Mouse (Mus musculus): Measurements from ENCODE around the gene B4galnt1. TPM values are rescaled to one million over a fixed set of nuclear protein-coding genes. Genes with fewer than 3 reads are reported as not detected.

Gene B4galnt1
- polyA plus RNA-seq, 1 experiment from 2014 or later, result 3.5 TPM

DNA sequence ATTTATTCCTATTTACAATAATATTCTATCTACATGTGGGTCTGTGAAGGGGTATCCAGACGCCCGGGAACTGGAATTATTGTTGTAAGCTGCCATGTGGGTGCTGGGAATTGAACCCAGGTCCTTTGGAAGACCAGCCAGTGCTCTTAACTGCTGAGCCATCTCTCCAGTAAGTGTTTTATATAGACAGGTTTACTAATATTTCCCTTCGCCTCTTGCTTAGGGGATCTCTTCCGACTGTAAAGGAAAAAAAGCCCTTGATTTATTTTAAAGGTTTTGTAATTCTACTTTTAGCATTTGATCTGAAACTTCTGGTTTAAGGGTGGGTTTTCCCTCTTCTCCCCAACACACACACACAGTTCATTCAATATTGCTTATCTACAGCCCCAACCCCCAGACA is 835 bp upstream of the B4galnt1 start:
- no peak overlapping the region for H3K4me2 ChIP-seq (ENCODE audit: low read depth, low read length)

DNA sequence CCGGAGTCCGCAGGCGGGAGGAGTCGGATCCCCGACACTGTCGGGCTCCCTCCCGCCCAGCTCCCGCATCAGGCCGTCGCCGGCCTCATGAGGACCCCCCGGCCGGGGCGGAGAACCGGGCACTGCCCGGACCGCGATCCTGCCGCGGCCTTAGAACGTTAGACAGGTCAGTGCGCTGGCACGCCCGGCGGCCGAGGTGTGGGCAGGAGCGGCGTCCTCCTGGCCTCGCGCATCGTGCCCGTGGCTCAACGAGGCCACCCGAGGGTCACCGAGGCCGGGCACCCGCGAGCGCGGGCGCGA is 279 bp downstream of the B4galnt1 start:
- peaks cover 21% of the 10 kb centered on the region for H3K4me1 ChIP-seq (replicated peaks; ENCODE audit: control insufficient read depth, insufficient read depth, low read length)
- no peaks in the 10 kb centered on the region for H3K9me3 ChIP-seq (ENCODE audit: control insufficient read depth, low read length)
- H3K9ac ChIP-seq (ENCODE audit: low read length), result peak overlapping the region; percentile 67
- H3K4me3 ChIP-seq (ENCODE audit: low read length), result peak overlapping the region; percentile 62
- peak; percentile 53 for ATAC-seq (ENCODE audit: low read depth)
- H3K4me2 ChIP-seq (ENCODE audit: low read depth, low read length), result peak overlapping the region; percentile 100
- 0% methylated on average over 36 of the region's 42 CpGs for WGBS
- H3K27ac ChIP-seq (ENCODE audit: low read length), result 0 out of 2 replicates have a peak overlapping the region, but pooled peaks have one; percentile 27
- H3K27me3 ChIP-seq (ENCODE audit: control insufficient read depth, insufficient read depth, low read depth, low read length), result peaks cover 56% of the 10 kb centered on the region
- H3K36me3 ChIP-seq (ENCODE audit: control insufficient read depth, insufficient read depth, low read length), result no peaks in the 10 kb centered on the region

More for the DNA sequence above, 835 bp upstream of the B4galnt1 start:
- no peaks in the 10 kb centered on the region for H3K9me3 ChIP-seq (ENCODE audit: control insufficient read depth, low read length)
- peaks cover 17% of the 10 kb centered on the region for H3K4me1 ChIP-seq (replicated peaks; ENCODE audit: control insufficient read depth, insufficient read depth, low read length)
- no peak overlapping the region for H3K9ac ChIP-seq (ENCODE audit: low read length)
- WGBS, result 86% methylated on average over 4 of the region's 4 CpGs
- H3K27ac ChIP-seq (ENCODE audit: low read length), result no peak overlapping the region
- H3K4me3 ChIP-seq (ENCODE audit: low read length), result no peak overlapping the region
- ATAC-seq (ENCODE audit: low read depth), result no peak
- H3K36me3 ChIP-seq (ENCODE audit: control insufficient read depth, insufficient read depth, low read length), result no peaks in the 10 kb centered on the region
- peaks cover 45% of the 10 kb centered on the region for H3K27me3 ChIP-seq (ENCODE audit: control insufficient read depth, insufficient read depth, low read depth, low read length)

- Histone ChIP-seq H3K4me2 (ENCODE audit: low read depth, low read length) (peak overlapping the region; percentile 100), H3K9me3 (ENCODE audit: control insufficient read depth, low read length) (no peaks in the 10 kb centered on the region), H3K9ac (ENCODE audit: low read length) (peak overlapping the region; percentile 67), H3K4me1 (replicated peaks; ENCODE audit: control insufficient read depth, insufficient read depth, low read length) (peaks cover 26% of the 10 kb centered on the region), H3K36me3 (ENCODE audit: control insufficient read depth, insufficient read depth, low read length) (no peaks in the 10 kb centered on the region), H3K27ac (ENCODE audit: low read length) (no peak overlapping the region), H3K27me3 (ENCODE audit: control insufficient read depth, insufficient read depth, low read depth, low read length) (peaks cover 61% of the 10 kb centered on the region), H3K4me3 (ENCODE audit: low read length) (peak overlapping the region; percentile 62)
- under 1% methylated on average over 51 of the region's 56 CpGs for WGBS
- peak; percentile 32 for ATAC-seq (ENCODE audit: low read depth)
Measured at GRCm38 (mm10) chr10:127165654-127166403, 804 bp downstream of the B4galnt1 start.

DNA sequence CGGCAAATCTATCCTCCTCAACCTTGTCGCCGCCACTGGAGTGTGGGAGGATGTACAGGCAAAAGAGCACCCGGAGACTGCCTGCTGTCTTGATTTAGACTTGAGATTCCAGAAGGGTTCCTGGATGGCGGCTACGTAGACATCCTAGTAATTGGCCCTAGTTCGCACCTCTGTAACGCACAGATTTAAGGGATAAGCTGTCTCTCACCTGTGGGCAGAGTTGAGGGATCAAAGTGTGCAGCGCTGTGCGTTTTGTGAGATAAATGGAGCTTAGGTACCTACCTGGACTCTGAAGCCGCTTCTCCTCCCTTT is 1.3 kb downstream of the B4galnt1 start:
- Histone ChIP-seq H3K27me3 (ENCODE audit: control insufficient read depth, insufficient read depth, low read depth, low read length) (peaks cover 62% of the 10 kb centered on the region), H3K4me1 (replicated peaks; ENCODE audit: control insufficient read depth, insufficient read depth, low read length) (peaks cover 26% of the 10 kb centered on the region), H3K9ac (ENCODE audit: low read length) (peak overlapping the region; percentile 67), H3K27ac (ENCODE audit: low read length) (no peak overlapping the region), H3K9me3 (ENCODE audit: control insufficient read depth, low read length) (no peaks in the 10 kb centered on the region), H3K4me3 (ENCODE audit: low read length) (peak overlapping the region; percentile 62), H3K36me3 (ENCODE audit: control insufficient read depth, insufficient read depth, low read length) (no peaks in the 10 kb centered on the region), H3K4me2 (ENCODE audit: low read depth, low read length) (peak overlapping the region; percentile 100)
- WGBS, result 4% methylated on average over 11 of the region's 11 CpGs
- ATAC-seq (ENCODE audit: low read depth), result no peak

DNA sequence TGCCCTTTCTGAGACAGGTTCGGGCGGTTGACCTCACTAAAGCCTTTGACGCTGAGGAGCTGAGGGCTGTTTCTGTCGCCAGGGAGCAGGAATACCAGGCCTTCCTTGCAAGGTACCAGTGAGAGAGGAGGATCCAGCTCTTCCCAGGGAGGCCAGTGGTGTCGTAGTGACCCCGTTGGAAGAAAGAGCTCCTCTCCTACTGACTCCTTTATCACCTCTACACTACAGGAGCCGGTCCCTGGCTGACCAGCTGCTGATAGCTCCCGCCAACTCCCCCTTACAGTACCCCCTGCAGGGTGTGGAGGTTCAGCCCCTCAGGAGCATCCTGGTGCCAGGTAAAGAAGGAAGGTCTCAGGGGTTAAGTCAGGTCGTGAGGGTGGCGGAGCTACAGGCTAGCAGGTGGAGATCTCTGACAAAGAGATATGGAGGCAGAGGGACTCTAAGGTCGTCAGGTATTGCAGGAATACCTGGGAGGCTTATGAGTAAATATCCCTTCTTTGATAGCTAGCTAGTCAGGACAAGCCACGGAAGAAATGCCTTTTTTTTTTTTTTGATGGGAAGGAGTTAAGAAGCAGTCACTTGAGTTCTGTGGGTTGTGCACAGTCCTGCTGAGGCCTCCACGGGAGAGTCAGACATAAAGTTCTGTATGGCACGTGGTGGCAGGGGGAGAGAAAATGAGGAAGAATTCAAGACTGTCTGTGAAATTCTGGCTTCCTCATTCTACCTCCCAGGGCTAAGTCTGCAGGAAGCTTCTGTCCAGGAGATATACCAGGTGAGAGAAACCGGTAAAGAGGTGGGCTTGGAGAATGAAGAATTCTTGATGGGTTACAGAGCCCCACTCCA is 2.0 kb downstream of the B4galnt1 start:
- H3K9ac ChIP-seq (ENCODE audit: low read length), result no peak overlapping the region
- H3K4me2 ChIP-seq (ENCODE audit: low read depth, low read length), result no peak overlapping the region
- ATAC-seq (ENCODE audit: low read depth), result no peak
- H3K27me3 ChIP-seq (ENCODE audit: control insufficient read depth, insufficient read depth, low read depth, low read length), result peaks cover 66% of the 10 kb centered on the region
- H3K4me1 ChIP-seq (replicated peaks; ENCODE audit: control insufficient read depth, insufficient read depth, low read length), result peaks cover 26% of the 10 kb centered on the region
- 24% methylated on average over 15 of the region's 15 CpGs for WGBS
- H3K9me3 ChIP-seq (ENCODE audit: control insufficient read depth, low read length), result no peaks in the 10 kb centered on the region
- H3K4me3 ChIP-seq (ENCODE audit: low read length), result peak overlapping the region; percentile 62
- no peak overlapping the region for H3K27ac ChIP-seq (ENCODE audit: low read length)
- no peaks in the 10 kb centered on the region for H3K36me3 ChIP-seq (ENCODE audit: control insufficient read depth, insufficient read depth, low read length)

DNA sequence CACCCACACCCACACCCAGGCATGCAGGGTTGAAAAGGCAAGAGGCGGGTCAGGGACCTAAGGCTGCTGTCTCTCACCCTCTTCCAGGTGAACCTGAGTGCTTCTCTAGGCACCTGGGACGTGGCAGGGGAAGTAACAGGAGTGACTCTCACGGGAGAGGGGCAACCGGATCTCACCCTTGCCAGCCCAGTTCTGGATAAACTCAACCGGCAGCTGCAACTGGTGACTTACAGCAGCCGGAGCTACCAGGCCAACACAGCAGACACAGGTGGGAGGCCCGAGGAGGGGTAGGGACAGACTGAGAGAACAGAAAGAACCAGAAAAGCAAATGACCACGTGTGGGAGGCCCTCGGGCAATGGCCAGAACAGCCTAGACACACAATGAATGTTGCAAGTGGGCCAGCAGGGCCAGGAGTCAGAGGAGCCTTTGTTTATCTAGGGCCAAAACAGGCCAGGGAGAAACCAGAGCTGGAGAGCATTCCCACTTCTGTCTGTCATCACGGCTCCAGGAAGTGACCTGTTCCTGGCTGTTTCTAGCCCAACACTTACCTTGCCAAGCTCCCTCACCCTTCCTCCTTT is 2.7 kb downstream of the B4galnt1 start:
- peaks cover 26% of the 10 kb centered on the region for H3K4me1 ChIP-seq (replicated peaks; ENCODE audit: control insufficient read depth, insufficient read depth, low read length)
- no peaks in the 10 kb centered on the region for H3K36me3 ChIP-seq (ENCODE audit: control insufficient read depth, insufficient read depth, low read length)
- no peak for ATAC-seq (ENCODE audit: low read depth)
- H3K4me3 ChIP-seq (ENCODE audit: low read length), result no peak overlapping the region
- no peaks in the 10 kb centered on the region for H3K9me3 ChIP-seq (ENCODE audit: control insufficient read depth, low read length)
- no peak overlapping the region for H3K27ac ChIP-seq (ENCODE audit: low read length)
- H3K9ac ChIP-seq (ENCODE audit: low read length), result no peak overlapping the region
- peaks cover 67% of the 10 kb centered on the region for H3K27me3 ChIP-seq (ENCODE audit: control insufficient read depth, insufficient read depth, low read depth, low read length)
- 24% methylated on average over 10 of the region's 10 CpGs for WGBS
- H3K4me2 ChIP-seq (ENCODE audit: low read depth, low read length), result no peak overlapping the region

DNA sequence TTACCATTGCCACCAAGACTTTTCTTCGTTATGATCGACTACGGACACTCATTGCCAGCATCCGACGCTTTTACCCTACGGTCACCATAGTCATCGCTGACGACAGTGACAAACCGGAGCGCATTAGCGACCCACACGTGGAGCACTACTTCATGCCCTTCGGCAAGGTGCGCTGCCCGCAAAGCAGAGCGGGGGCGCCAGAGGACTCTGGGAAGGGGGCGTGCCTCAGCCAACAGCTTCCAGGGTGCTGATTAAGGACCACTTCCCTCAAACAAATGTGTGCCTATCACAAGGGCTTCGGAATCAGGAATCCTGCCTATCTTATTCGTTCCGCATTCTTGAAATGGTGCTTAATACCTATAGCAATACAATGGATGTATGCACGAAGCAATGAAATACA is 5.0 kb downstream of the B4galnt1 start:
- H3K4me3 ChIP-seq (ENCODE audit: low read length), result peak overlapping the region; percentile 47
- H3K9ac ChIP-seq (ENCODE audit: low read length), result no peak overlapping the region
- peaks cover 24% of the 10 kb centered on the region for H3K4me1 ChIP-seq (replicated peaks; ENCODE audit: control insufficient read depth, insufficient read depth, low read length)
- peak overlapping the region; percentile 67 for H3K4me2 ChIP-seq (ENCODE audit: low read depth, low read length)
- no peak overlapping the region for H3K27ac ChIP-seq (ENCODE audit: low read length)
- H3K27me3 ChIP-seq (ENCODE audit: control insufficient read depth, insufficient read depth, low read depth, low read length), result peaks cover 58% of the 10 kb centered on the region
- no peaks in the 10 kb centered on the region for H3K9me3 ChIP-seq (ENCODE audit: control insufficient read depth, low read length)
- H3K36me3 ChIP-seq (ENCODE audit: control insufficient read depth, insufficient read depth, low read length), result no peaks in the 10 kb centered on the region
- 3% methylated on average over 22 of the region's 22 CpGs for WGBS
- ATAC-seq (ENCODE audit: low read depth), result no peak

DNA sequence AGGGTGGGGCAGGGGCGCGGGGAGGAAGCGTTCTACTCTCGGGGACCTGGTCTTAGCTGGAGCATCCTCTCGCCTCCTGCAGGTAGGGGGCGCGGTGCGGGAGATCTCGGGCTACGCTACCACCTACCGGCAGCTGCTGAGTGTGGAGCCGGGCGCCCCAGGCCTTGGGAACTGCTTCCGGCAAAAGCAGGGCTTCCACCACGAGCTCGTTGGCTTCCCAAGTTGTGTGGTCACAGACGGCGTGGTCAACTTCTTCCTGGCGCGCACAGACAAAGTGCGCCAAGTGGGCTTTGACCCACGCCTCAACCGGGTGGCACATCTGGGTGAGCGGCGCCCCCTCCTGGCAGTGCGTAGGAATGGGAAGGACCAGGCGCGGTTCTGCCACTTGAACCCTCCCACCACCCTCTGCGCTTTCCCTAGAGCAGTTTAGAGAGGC is 5.8 kb downstream of the B4galnt1 start:
- H3K27ac ChIP-seq (ENCODE audit: low read length), result no peak overlapping the region
- peak overlapping the region; percentile 47 for H3K4me3 ChIP-seq (ENCODE audit: low read length)
- H3K4me2 ChIP-seq (ENCODE audit: low read depth, low read length), result peak overlapping the region; percentile 67
- peak; percentile 78 for ATAC-seq (ENCODE audit: low read depth)
- under 1% methylated on average over 29 of the region's 29 CpGs for WGBS
- no peaks in the 10 kb centered on the region for H3K36me3 ChIP-seq (ENCODE audit: control insufficient read depth, insufficient read depth, low read length)
- peaks cover 50% of the 10 kb centered on the region for H3K27me3 ChIP-seq (ENCODE audit: control insufficient read depth, insufficient read depth, low read depth, low read length)
- peak overlapping the region; percentile 37 for H3K9ac ChIP-seq (ENCODE audit: low read length)
- H3K4me1 ChIP-seq (replicated peaks; ENCODE audit: control insufficient read depth, insufficient read depth, low read length), result peaks cover 17% of the 10 kb centered on the region
- no peaks in the 10 kb centered on the region for H3K9me3 ChIP-seq (ENCODE audit: control insufficient read depth, low read length)

GRCm38 (mm10) chr10:127171631-127172200 is 6.7 kb downstream of the B4galnt1 start:
- Histone ChIP-seq H3K27ac (ENCODE audit: low read length) (no peak overlapping the region), H3K4me1 (replicated peaks; ENCODE audit: control insufficient read depth, insufficient read depth, low read length) (peaks cover 10% of the 10 kb centered on the region), H3K4me2 (ENCODE audit: low read depth, low read length) (no peak overlapping the region), H3K9ac (ENCODE audit: low read length) (no peak overlapping the region), H3K9me3 (ENCODE audit: control insufficient read depth, low read length) (no peaks in the 10 kb centered on the region), H3K4me3 (ENCODE audit: low read length) (no peak overlapping the region), H3K36me3 (ENCODE audit: control insufficient read depth, insufficient read depth, low read length) (no peaks in the 10 kb centered on the region), H3K27me3 (ENCODE audit: control insufficient read depth, insufficient read depth, low read depth, low read length) (peaks cover 49% of the 10 kb centered on the region)
- WGBS, result 81% methylated on average over 15 of the region's 15 CpGs
- no peak for ATAC-seq (ENCODE audit: low read depth)

All from lung, embryonic 16.5 days (tissue).